Mouse (Mus musculus): ENCODE measurements around the gene Akap9. TPM values are rescaled to one million over a fixed set of nuclear protein-coding genes. Genes with fewer than 3 reads are reported as not detected.
"Not testable (repeated sequence)": the region's sequence is repeated elsewhere in the genome, so short reads cannot be mapped to it uniquely, and the experiment has no call there.

Gene Akap9
- polyA plus RNA-seq, 1 experiment from 2014 or later, result 296 TPM

DNA sequence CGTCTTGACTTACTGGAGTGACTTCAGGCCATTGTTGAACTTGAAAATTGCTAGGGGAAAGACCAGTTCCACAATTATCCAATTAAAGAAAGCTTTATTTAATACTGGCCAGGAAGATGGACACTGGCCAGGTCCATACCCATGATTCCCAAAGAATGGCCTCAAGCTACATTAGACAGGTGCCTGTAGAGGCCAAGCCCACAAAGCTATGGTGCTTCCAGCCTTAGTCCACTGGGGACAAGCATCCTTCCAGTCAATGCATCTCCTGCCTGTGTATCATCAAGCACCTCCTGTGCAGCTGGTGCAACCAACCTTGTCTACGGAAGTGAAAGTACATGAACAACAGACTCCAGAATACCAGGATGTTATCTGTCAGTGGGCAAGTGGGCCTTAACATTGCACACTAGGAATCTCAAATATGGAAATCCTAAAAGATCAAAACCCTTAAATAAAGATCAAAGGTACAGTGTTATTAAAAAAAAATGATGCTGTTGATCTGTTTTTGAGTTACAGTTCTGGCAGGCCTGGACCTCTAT, 177.9 kb downstream of the Akap9 start:
- Histone ChIP-seq H3K36me3 (peaks cover 20% of the 10 kb centered on the region), H3K27me3 (no peaks in the 10 kb centered on the region), H3K4me2 (replicated peaks) (no peak overlapping the region), H3K27ac (replicated peaks) (peak overlapping the region; percentile 97), H3K9ac (replicated peaks) (no peak overlapping the region), H3K9me3 (no peaks in the 10 kb centered on the region), H3K4me1 (peaks cover 21% of the 10 kb centered on the region), H3K4me3 (no peak overlapping the region)
- 90% methylated on average over 2 of the region's 2 CpGs for WGBS
- ATAC-seq (ENCODE audit: low FRiP score, low read depth), result no peak

DNA sequence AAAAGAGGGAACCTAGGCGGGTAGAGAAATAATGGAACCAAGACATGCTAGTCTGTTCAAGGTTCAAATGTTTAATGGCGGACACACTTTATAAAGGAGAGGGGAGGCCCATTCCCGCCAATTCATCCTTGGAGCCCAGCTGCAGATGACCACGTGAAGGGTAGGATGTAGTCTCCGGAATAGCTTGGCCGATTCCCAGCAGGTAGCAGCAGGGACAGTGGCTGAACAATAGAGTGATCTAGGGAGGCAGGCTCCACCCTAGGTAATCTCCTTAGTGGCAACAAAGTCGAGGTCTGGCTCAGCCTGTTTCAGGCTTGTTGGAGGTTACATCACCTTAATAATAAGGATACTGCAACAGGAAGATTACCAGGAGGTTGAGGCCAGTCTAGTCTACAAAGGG, 179.2 kb downstream of the Akap9 start:
- not testable (repeated sequence) for H3K9me3 ChIP-seq; H3K9ac ChIP-seq (replicated peaks); H3K4me2 ChIP-seq (replicated peaks); H3K36me3 ChIP-seq; H3K4me3 ChIP-seq; H3K27ac ChIP-seq (replicated peaks); ATAC-seq (ENCODE audit: low FRiP score, low read depth); H3K27me3 ChIP-seq
- 45% methylated on average over 7 of the region's 7 CpGs for WGBS
- peaks cover 19% of the 10 kb centered on the region for H3K4me1 ChIP-seq

DNA sequence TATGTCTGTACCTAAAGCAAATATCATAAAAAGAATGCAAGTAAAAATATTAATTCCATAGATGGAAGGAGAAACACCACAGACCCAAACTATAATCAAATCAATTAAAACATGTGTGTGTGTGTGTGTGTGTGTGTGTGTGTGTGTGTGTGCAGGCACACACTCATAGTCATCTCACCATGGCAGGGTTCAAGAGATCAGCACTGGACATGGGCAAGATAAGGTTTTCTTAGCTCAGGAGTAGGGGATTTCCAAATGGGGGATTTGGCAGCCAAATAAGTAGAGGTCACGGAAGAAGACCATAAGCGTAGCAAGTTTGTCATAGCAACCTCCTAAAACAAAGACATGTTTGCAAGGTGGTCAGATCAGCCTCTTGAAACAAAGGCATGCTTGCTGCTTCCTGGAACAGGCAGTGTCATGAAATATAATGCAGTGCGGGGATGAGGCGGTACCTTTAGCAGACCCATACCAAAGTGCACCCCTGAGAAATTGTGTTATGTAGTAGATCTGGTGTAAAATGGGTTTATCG, 184.8 kb downstream of the Akap9 start:
- no peak for ATAC-seq (ENCODE audit: low FRiP score, low read depth)
- no peak overlapping the region for H3K4me2 ChIP-seq (replicated peaks)
- no peaks in the 10 kb centered on the region for H3K4me1 ChIP-seq
- H3K9me3 ChIP-seq, result no peaks in the 10 kb centered on the region
- no peak overlapping the region for H3K4me3 ChIP-seq
- 96% methylated on average over 5 of the region's 5 CpGs for WGBS
- no peaks in the 10 kb centered on the region for H3K27me3 ChIP-seq
- H3K27ac ChIP-seq (replicated peaks), result no peak overlapping the region
- no peaks in the 10 kb centered on the region for H3K36me3 ChIP-seq
- no peak overlapping the region for H3K9ac ChIP-seq (replicated peaks)

Other genes starting within 250 kb of the Akap9 start
- gene Ankib1, start 125.1 kb upstream of the Akap9 start, polyA plus RNA-seq (2016; fragmentation: Nextera tagmentation; extraction: Ambion mirVana), result 22.6 and 23.3 TPM in 2 replicates
- gene Krit1, start 124.9 kb upstream of the Akap9 start, polyA plus RNA-seq (2016; fragmentation: Nextera tagmentation; extraction: Ambion mirVana), result 81.6 and 83.9 TPM in 2 replicates
- gene Lrrd1, start 82.9 kb upstream of the Akap9 start, polyA plus RNA-seq (2016; fragmentation: Nextera tagmentation; extraction: Ambion mirVana), result 0.14 TPM in 1 of 2 replicates, not detected in the other
- gene Mterf1a, start 34.1 kb upstream of the Akap9 start, polyA plus RNA-seq (2016; fragmentation: Nextera tagmentation; extraction: Ambion mirVana), result 9.8 and 10.9 TPM in 2 replicates
- gene Cyp51, start 176.7 kb downstream of the Akap9 start, polyA plus RNA-seq (2016; fragmentation: Nextera tagmentation; extraction: Ambion mirVana), result 166 and 168 TPM in 2 replicates

All from midbrain, embryonic 12.5 days (tissue).